Mouse (Mus musculus): Measurements from ENCODE around the gene Minpp1.

- TF ChIP-seq POLR2AphosphoS5 (IDR thresholded peaks at IDR 0.05; ENCODE audit: borderline replicate concordance, low read depth, low read length) (no peak), CTCF (IDR thresholded peaks at IDR 0.05 in 2 of 3, conservative IDR thresholded peaks at IDR 0.05 in 1 of 3; ENCODE audit: control insufficient read depth in 1 of 3, insufficient read depth in 1 of 3, low read depth in 2 of 3, low read length in 3 of 3, poor library complexity in 1 of 3, severe bottlenecking in 1 of 3) (no peak), UBTF (IDR thresholded peaks at IDR 0.05; ENCODE audit: borderline replicate concordance, insufficient read depth, low read depth, low read length) (no peak), BHLHE40 (IDR thresholded peaks at IDR 0.05; ENCODE audit: borderline replicate concordance, low read depth, low read length) (no peak), MAX (IDR thresholded peaks at IDR 0.05; ENCODE audit: low read length) (no peak), ZKSCAN1 (IDR thresholded peaks at IDR 0.05; ENCODE audit: low read depth, low read length) (no peak), MYB (IDR thresholded peaks at IDR 0.05; ENCODE audit: low read depth, low read length) (no peak), TCF12 (IDR thresholded peaks at IDR 0.05; ENCODE audit: low read depth, low read length) (no peak), TAL1 (IDR thresholded peaks at IDR 0.05; ENCODE audit: low read length) (no peak), POLR2A (IDR thresholded peaks at IDR 0.05; ENCODE audit: control insufficient read depth in 1 of 2, insufficient read depth in 1 of 2, low read depth in 1 of 2, low read length in 2 of 2, poor library complexity in 1 of 2) (no peak), SIN3A (IDR thresholded peaks at IDR 0.05; ENCODE audit: low read length) (no peak)
Measured at GRCm38 (mm10) chr19:32553310-32553709, 67.7 kb downstream of the Minpp1 start.

All from MEL (cell line).